Mouse (Mus musculus): ENCODE results near the gene Arhgef40. TPM values are rescaled to one million over a fixed set of nuclear protein-coding genes. Genes with fewer than 3 reads are reported as not detected.

Arhgef40 gene
- total RNA-seq, 2 experiments from 2014 or later, result 10.8 to 14.9 TPM

- no peak for ATAC-seq (replicated peaks; ENCODE audit: poor library complexity, severe bottlenecking)
These were observed 12.3 kb downstream of the Arhgef40 start for GRCm38 (mm10) chr14:51996866-51997265.

- no peak for ATAC-seq (replicated peaks; ENCODE audit: poor library complexity, severe bottlenecking)
These were observed 13.0 kb downstream of the Arhgef40 start for GRCm38 (mm10) chr14:51997483-51997882.

- ATAC-seq (replicated peaks; ENCODE audit: poor library complexity, severe bottlenecking), result peak; percentile 60
These were observed 19.5 kb downstream of the Arhgef40 start for GRCm38 (mm10) chr14:52003981-52004495.

GRCm38 (mm10) chr14:52005141-52005540 lies 20.6 kb downstream of the Arhgef40 start:
- ATAC-seq (replicated peaks; ENCODE audit: poor library complexity, severe bottlenecking), result no peak

GRCm38 (mm10) chr14:52005616-52006015 lies 21.1 kb downstream of the Arhgef40 start:
- no peak for ATAC-seq (replicated peaks; ENCODE audit: poor library complexity, severe bottlenecking)

GRCm38 (mm10) chr14:52006241-52006640 lies 21.7 kb downstream of the Arhgef40 start:
- ATAC-seq (replicated peaks; ENCODE audit: poor library complexity, severe bottlenecking), result no peak

GRCm38 (mm10) chr14:52006771-52007170 lies 22.3 kb downstream of the Arhgef40 start:
- ATAC-seq (replicated peaks; ENCODE audit: poor library complexity, severe bottlenecking), result no peak

GRCm38 (mm10) chr14:52008321-52009203 lies 24.0 kb downstream of the Arhgef40 start:
- peak; percentile 85 for ATAC-seq (replicated peaks; ENCODE audit: poor library complexity, severe bottlenecking)

GRCm38 (mm10) chr14:52009361-52009760 lies 24.8 kb downstream of the Arhgef40 start:
- ATAC-seq (replicated peaks; ENCODE audit: poor library complexity, severe bottlenecking), result no peak

- ATAC-seq (replicated peaks; ENCODE audit: poor library complexity, severe bottlenecking), result no peak
These were observed 25.3 kb downstream of the Arhgef40 start for GRCm38 (mm10) chr14:52009841-52010240.

- no peak for ATAC-seq (replicated peaks; ENCODE audit: poor library complexity, severe bottlenecking)
These were observed 26.1 kb downstream of the Arhgef40 start for GRCm38 (mm10) chr14:52010446-52011111.

GRCm38 (mm10) chr14:52011683-52012082 lies 27.2 kb downstream of the Arhgef40 start:
- ATAC-seq (replicated peaks; ENCODE audit: poor library complexity, severe bottlenecking), result no peak

GRCm38 (mm10) chr14:52012085-52012484 lies 27.6 kb downstream of the Arhgef40 start:
- no peak for ATAC-seq (replicated peaks; ENCODE audit: poor library complexity, severe bottlenecking)

GRCm38 (mm10) chr14:52012553-52012952 lies 28.0 kb downstream of the Arhgef40 start:
- no peak for ATAC-seq (replicated peaks; ENCODE audit: poor library complexity, severe bottlenecking)

- ATAC-seq (replicated peaks; ENCODE audit: poor library complexity, severe bottlenecking), result no peak
These were observed 28.6 kb downstream of the Arhgef40 start for GRCm38 (mm10) chr14:52013021-52013610.

- ATAC-seq (replicated peaks; ENCODE audit: poor library complexity, severe bottlenecking), result no peak
These were observed 29.3 kb downstream of the Arhgef40 start for GRCm38 (mm10) chr14:52013771-52014219.

GRCm38 (mm10) chr14:52014271-52014760 lies 29.8 kb downstream of the Arhgef40 start:
- ATAC-seq (replicated peaks; ENCODE audit: poor library complexity, severe bottlenecking), result no peak

GRCm38 (mm10) chr14:52014761-52015311 lies 30.3 kb downstream of the Arhgef40 start:
- peak; percentile 61 for ATAC-seq (replicated peaks; ENCODE audit: poor library complexity, severe bottlenecking)

- peak; percentile 21 for ATAC-seq (replicated peaks; ENCODE audit: poor library complexity, severe bottlenecking)
These were observed 31.1 kb downstream of the Arhgef40 start, which contains the start of gene Tmem253 for GRCm38 (mm10) chr14:52015445-52016100. TSS of gene Tmem253 (plus strand) at chr14:52015658.
